Mouse (Mus musculus): Measurements from ENCODE around the gene Tmem82. TPM values are rescaled to one million over a fixed set of nuclear protein-coding genes. Genes with fewer than 3 reads are reported as not detected.

Gene Tmem82
- polyA plus RNA-seq, 1 experiment, result 29.0 TPM

DNA sequence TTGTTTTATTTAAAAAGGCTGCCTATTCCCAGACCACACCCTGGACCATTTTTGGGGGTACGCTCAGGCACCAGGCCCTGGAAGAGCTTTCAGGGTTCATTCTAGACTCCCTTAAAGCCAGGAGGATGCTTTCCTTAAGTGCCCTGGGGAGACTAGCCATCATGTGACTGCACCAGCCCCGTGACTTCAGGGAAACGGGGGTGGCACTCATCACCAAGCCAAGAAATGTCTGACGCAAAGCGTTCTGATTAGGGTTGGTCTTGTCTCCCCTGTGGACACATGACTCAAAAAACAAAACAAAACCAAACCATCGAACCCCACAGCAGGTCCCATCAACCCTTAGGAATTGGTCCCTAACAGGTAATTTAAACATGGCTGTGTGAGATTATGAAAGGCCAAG lies 32.9 kb upstream of the Tmem82 start:
- Histone ChIP-seq H3K36me3 (ENCODE audit: control insufficient read depth, insufficient read depth, low read length) (no peaks in the 10 kb centered on the region), H3K4me3 (ENCODE audit: insufficient read depth, low read depth, low read length) (no peak overlapping the region), H3K27me3 (replicated peaks; ENCODE audit: control insufficient read depth, insufficient read depth, low read length) (no peaks in the 10 kb centered on the region), H3K4me1 (ENCODE audit: control insufficient read depth, insufficient read depth, low read length) (peaks cover 2% of the 10 kb centered on the region; the same call in 1 of the 2 replicates), H3K27ac (ENCODE audit: insufficient read depth, low read depth, low read length) (no peak overlapping the region)
- TF ChIP-seq POLR2A (IDR thresholded peaks at IDR 0.05; ENCODE audit: low read depth, low read length), result no peak
- no peak for TF ChIP-seq CTCF (conservative IDR thresholded peaks at IDR 0.05; ENCODE audit: insufficient read depth, insufficient read length, low read depth, low read length)
- no peak for DNase-seq
- WGBS, result 87% methylated on average over 6 of the region's 6 CpGs

DNA sequence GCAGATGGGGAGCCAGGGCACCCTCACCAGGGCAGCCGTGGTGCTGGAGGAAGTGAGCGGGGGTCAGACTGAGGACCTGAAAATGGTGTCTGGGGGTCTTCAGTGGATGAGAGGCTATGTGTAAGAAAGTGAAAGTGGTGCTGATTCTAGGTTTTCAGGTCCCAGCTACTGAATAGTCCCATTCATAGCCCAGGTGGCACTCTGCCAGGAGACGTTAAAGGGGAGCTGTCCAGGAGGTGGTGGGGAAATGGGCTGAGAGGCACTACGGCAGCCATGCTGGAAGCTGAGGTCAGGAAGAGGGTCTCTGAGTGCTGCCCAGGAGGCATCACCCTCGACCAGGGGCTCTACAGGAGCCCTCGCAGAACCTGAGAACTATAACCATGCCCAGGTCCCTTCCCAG lies 30.8 kb upstream of the Tmem82 start:
- Histone ChIP-seq H3K4me3 (ENCODE audit: insufficient read depth, low read depth, low read length) (no peak overlapping the region), H3K36me3 (ENCODE audit: control insufficient read depth, insufficient read depth, low read length) (no peaks in the 10 kb centered on the region), H3K27me3 (replicated peaks; ENCODE audit: control insufficient read depth, insufficient read depth, low read length) (no peaks in the 10 kb centered on the region), H3K4me1 (ENCODE audit: control insufficient read depth, insufficient read depth, low read length) (no peaks in the 10 kb centered on the region), H3K27ac (ENCODE audit: insufficient read depth, low read depth, low read length) (no peak overlapping the region)
- DNase-seq, result no peak
- no peak for TF ChIP-seq CTCF (conservative IDR thresholded peaks at IDR 0.05; ENCODE audit: insufficient read depth, insufficient read length, low read depth, low read length)
- 70% methylated on average over 6 of the region's 6 CpGs for WGBS

DNA sequence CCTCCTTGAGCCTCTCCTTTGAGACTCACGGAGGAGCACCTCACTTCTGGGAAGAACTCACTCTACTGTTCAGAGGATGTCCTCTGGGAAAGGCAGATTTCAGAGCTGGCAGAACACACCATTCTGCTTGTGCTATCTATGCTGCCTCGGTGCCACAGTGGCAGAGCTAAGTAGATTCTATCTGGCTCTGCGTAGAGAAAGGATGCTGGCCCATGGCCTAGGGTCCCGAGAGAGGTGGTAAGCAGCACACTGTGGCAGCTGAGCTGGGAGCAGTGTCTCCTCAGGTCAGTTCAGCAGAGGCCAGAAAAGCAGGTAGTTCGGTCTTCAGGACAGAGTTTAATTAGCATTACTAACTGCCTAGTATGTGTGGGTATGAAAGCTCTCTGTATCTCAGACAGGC lies 29.8 kb upstream of the Tmem82 start:
- WGBS, result 89% methylated on average over 5 of the region's 5 CpGs
- H3K27me3 ChIP-seq (replicated peaks; ENCODE audit: control insufficient read depth, insufficient read depth, low read length), result no peaks in the 10 kb centered on the region
- no peak overlapping the region for H3K4me3 ChIP-seq (ENCODE audit: insufficient read depth, low read depth, low read length)
- TF ChIP-seq POLR2A (IDR thresholded peaks at IDR 0.05; ENCODE audit: low read depth, low read length), result no peak
- no peak for TF ChIP-seq CTCF (conservative IDR thresholded peaks at IDR 0.05; ENCODE audit: insufficient read depth, insufficient read length, low read depth, low read length)
- H3K36me3 ChIP-seq (ENCODE audit: control insufficient read depth, insufficient read depth, low read length), result no peaks in the 10 kb centered on the region
- no peak for DNase-seq
- H3K4me1 ChIP-seq (ENCODE audit: control insufficient read depth, insufficient read depth, low read length), result peaks cover 9% of the 10 kb centered on the region; the same call in 1 of the 2 replicates
- H3K27ac ChIP-seq (ENCODE audit: insufficient read depth, low read depth, low read length), result no peak overlapping the region

DNA sequence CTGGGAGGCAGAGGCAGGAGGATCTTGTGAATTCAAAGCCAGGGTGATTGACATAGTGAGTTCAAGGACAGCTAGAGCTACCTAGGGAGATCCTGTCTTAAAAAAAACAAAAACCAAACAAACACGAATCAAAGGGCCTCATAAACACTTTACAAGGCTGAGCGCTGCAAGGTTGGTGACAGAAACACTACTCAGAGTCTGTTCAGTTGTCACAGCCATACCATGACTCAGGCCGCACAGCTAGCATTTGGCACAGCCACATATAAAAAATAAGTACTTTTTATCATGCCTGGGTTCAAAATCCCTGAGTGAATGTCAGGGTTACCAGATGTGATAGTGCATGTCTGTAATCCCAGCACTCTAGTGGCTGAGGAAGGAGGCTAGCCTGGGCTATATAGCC lies 28.8 kb upstream of the Tmem82 start:
- H3K4me3 ChIP-seq (ENCODE audit: insufficient read depth, low read depth, low read length), result no peak overlapping the region
- no peaks in the 10 kb centered on the region for H3K36me3 ChIP-seq (ENCODE audit: control insufficient read depth, insufficient read depth, low read length)
- H3K27me3 ChIP-seq (replicated peaks; ENCODE audit: control insufficient read depth, insufficient read depth, low read length), result no peaks in the 10 kb centered on the region
- no peak overlapping the region for H3K27ac ChIP-seq (ENCODE audit: insufficient read depth, low read depth, low read length)
- WGBS, result 97% methylated on average over 3 of the region's 3 CpGs
- H3K4me1 ChIP-seq (ENCODE audit: control insufficient read depth, insufficient read depth, low read length), result peaks cover 18% of the 10 kb centered on the region
- TF ChIP-seq CTCF (conservative IDR thresholded peaks at IDR 0.05; ENCODE audit: insufficient read depth, insufficient read length, low read depth, low read length) (no peak), POLR2A (IDR thresholded peaks at IDR 0.05; ENCODE audit: low read depth, low read length) (no peak)
- DNase-seq, result no peak

DNA sequence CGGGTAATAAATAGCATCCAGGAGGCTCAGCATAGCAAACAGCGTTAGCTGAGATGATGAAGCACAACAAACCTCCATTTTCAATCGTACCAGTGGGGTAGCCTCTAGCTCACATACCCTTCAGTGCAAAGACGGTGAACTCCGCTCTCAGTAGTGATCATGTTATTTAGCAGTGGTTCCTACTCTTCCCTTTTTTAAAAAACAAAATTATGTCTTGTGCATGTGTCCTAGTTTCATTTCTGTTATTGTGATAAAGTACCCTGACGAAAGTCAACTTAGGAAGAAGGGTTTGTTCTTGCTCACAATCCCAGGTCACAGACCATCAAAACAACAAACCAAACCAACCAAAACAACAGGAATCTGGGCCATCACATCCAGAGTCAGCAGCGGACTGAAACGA lies 27.6 kb upstream of the Tmem82 start:
- Histone ChIP-seq H3K36me3 (ENCODE audit: control insufficient read depth, insufficient read depth, low read length) (no peaks in the 10 kb centered on the region), H3K4me3 (ENCODE audit: insufficient read depth, low read depth, low read length) (no peak overlapping the region), H3K4me1 (ENCODE audit: control insufficient read depth, insufficient read depth, low read length) (peaks cover 19% of the 10 kb centered on the region), H3K27me3 (replicated peaks; ENCODE audit: control insufficient read depth, insufficient read depth, low read length) (no peaks in the 10 kb centered on the region), H3K27ac (ENCODE audit: insufficient read depth, low read depth, low read length) (no peak overlapping the region)
- no peak for TF ChIP-seq POLR2A (IDR thresholded peaks at IDR 0.05; ENCODE audit: low read depth, low read length)
- no peak for TF ChIP-seq CTCF (conservative IDR thresholded peaks at IDR 0.05; ENCODE audit: insufficient read depth, insufficient read length, low read depth, low read length)
- 82% methylated on average over 8 of the region's 8 CpGs for WGBS
- DNase-seq, result no peak

- WGBS, result 4% methylated on average over 7 of the region's 7 CpGs
- peaks cover 22% of the 10 kb centered on the region for H3K4me1 ChIP-seq (ENCODE audit: control insufficient read depth, insufficient read depth, low read length)
- TF ChIP-seq POLR2A (IDR thresholded peaks at IDR 0.05; ENCODE audit: low read depth, low read length) (no peak), CTCF (conservative IDR thresholded peaks at IDR 0.05; ENCODE audit: insufficient read depth, insufficient read length, low read depth, low read length) (no peak)
- DNase-seq, result peak; percentile 94
- peak overlapping the region; percentile 65 for H3K27ac ChIP-seq (ENCODE audit: insufficient read depth, low read depth, low read length)
- no peaks in the 10 kb centered on the region for H3K27me3 ChIP-seq (replicated peaks; ENCODE audit: control insufficient read depth, insufficient read depth, low read length)
- peaks cover 2% of the 10 kb centered on the region; the same call in 1 of the 2 replicates for H3K36me3 ChIP-seq (ENCODE audit: control insufficient read depth, insufficient read depth, low read length)
- no peak overlapping the region for H3K4me3 ChIP-seq (ENCODE audit: insufficient read depth, low read depth, low read length)
Observed at GRCm38 (mm10) chr4:141643118-141643855, 24.9 kb upstream of the Tmem82 start.

DNA sequence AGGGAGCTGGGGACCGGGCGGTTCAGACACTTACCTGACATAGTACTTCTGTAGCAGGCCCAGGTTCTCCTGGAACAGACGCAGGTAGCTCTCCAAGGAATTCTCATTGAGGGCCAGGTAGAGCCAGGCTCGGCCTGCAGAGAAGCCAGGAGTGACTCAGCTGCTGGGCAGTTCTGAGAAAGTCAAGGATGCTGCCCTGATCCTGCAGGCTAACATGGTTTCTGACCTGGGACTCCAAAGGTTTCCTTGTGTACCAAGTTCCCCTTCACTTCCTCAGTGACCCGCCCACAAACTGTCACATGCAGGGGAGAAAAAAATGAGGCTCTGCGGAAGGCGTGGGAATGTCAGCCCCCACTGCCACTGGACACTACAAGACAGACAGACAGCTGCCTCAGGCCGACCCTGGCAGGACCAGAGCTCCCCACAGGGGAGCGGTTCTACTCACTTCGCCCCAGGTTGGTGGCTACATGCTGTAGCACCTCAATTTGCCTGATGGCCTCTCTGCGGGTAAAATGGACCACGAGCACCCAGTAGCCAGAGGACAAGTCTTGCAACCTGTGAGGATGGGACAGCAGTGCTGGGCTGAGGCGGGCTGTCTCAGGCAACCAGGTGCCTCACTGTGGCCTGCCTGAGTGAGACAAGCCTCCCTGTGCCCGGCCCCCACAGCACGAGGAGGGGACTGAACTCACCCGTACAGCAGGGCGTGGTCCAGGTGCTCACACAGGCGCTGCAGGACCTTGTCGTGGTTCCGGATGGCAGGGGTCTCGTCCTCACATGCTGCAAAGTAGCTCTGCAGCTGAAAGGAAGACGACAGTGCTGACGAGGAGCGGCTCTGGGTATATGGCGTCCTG lies 23.8 kb upstream of the Tmem82 start:
- Histone ChIP-seq H3K36me3 (ENCODE audit: control insufficient read depth, insufficient read depth, low read length) (peaks cover 2% of the 10 kb centered on the region; the same call in 1 of the 2 replicates), H3K27ac (ENCODE audit: insufficient read depth, low read depth, low read length) (peak overlapping the region; percentile 90), H3K4me3 (ENCODE audit: insufficient read depth, low read depth, low read length) (peak overlapping the region; percentile 18), H3K27me3 (replicated peaks; ENCODE audit: control insufficient read depth, insufficient read depth, low read length) (no peaks in the 10 kb centered on the region), H3K4me1 (ENCODE audit: control insufficient read depth, insufficient read depth, low read length) (peaks cover 22% of the 10 kb centered on the region)
- DNase-seq, result peak; percentile 88
- WGBS, result 68% methylated on average over 25 of the region's 25 CpGs
- TF ChIP-seq POLR2A (IDR thresholded peaks at IDR 0.05; ENCODE audit: low read depth, low read length), result no peak
- no peak for TF ChIP-seq CTCF (conservative IDR thresholded peaks at IDR 0.05; ENCODE audit: insufficient read depth, insufficient read length, low read depth, low read length)

Measured in kidney, adult 2 months (tissue).